Mouse (Mus musculus) forebrain, embryonic 14.5 days (tissue): ENCODE data around the gene Otop3. TPM values are rescaled to one million over a fixed set of nuclear protein-coding genes. Genes with fewer than 3 reads are reported as not detected.

ENCODE experiments used
- ATAC-seq: fragments of 200-750 bp; cut with Nextera tagmentation; 2 replicates; pipeline ENCODE4 v1.8.0; 2017; ENCODE audit warnings: mild to moderate bottlenecking, moderate library complexity
- DNase-seq: peaks from one replicate; pipeline ENCODE4 v3.0.0-alpha.2; 2015; ENCODE audit warnings: low spot score
- H3K27ac ChIP-seq: fragments of 300-500 bp; sonication (generic); 2 replicates; pipeline ENCODE4 v1.5.1; 2014; ENCODE audit warnings: low read depth, mild to moderate bottlenecking, control low read depth, low read length, moderate library complexity
- H3K27me3 ChIP-seq: fragments of 300-500 bp; sonication (generic); replicated peaks from 2 replicates; pipeline ENCODE4 v1.6.1; 2014; ENCODE audit warnings: low read length, control low read depth, mixed read lengths; ENCODE audit not compliant: control insufficient read depth, insufficient read depth
- H3K36me3 ChIP-seq: fragments of 300-500 bp; sonication (generic); 2 replicates; pipeline ENCODE4 v1.6.1; 2014; ENCODE audit warnings: low read length, control low read depth; ENCODE audit not compliant: control insufficient read depth, insufficient read depth
- H3K4me1 ChIP-seq: fragments of 300-500 bp; sonication (generic); 2 replicates; pipeline ENCODE4 v1.6.1; 2014; ENCODE audit warnings: antibody characterized with exemption, low read length, control low read depth; ENCODE audit not compliant: control insufficient read depth, insufficient read depth
- H3K4me2 ChIP-seq: fragments of 300-500 bp; sonication (generic); 2 replicates; pipeline ENCODE4 v1.6.1; 2014; ENCODE audit warnings: mild to moderate bottlenecking, control low read depth, low read length
- H3K4me3 ChIP-seq: fragments of 300-500 bp; sonication (generic); 2 replicates; pipeline ENCODE4 v1.5.1; 2014; ENCODE audit warnings: low read depth, low read length, control low read depth
- H3K9ac ChIP-seq: fragments of 300-500 bp; sonication (generic); 2 replicates; pipeline ENCODE4 v1.6.1; 2014; ENCODE audit warnings: mild to moderate bottlenecking, low read length, control low read depth, moderate library complexity
- H3K9me3 ChIP-seq: fragments of 300-500 bp; sonication (generic); replicated peaks from 2 replicates; pipeline ENCODE4 v1.6.1; 2016; ENCODE audit warnings: low read length, control low read depth, mixed read lengths; ENCODE audit not compliant: control insufficient read depth
- WGBS: fragments of 180-500 bp; shearing (Covaris S2); extraction: QIAGEN DNeasy Blood & Tissue Kit; methylation state at CpG from one replicate; pipeline ENCODE4 v1.1.7; 2014; 5-methylcytosine and 5-hydroxymethylcytosine counted together
- polyA plus RNA-seq: library from polyadenylated mRNA; unstranded; fragments of >200 nt; fragmentation: Nextera tagmentation; extraction: Ambion mirVana; gene quantifications from 2 replicates; pipeline ENCODE4 v1.2.1, GENCODE M21; 2014

Otop3 gene
- polyA plus RNA-seq, 1 experiment from 2014 or later: 0.06 TPM

- Histone ChIP-seq H3K9ac (peak overlapping the region; percentile 84), H3K36me3 (no peaks in the 10 kb centered on the region), H3K4me2 (peak overlapping the region; percentile 96), H3K27me3 (0 out of 2 replicates have a peak, but pooled peaks cover 4% of the 10 kb centered on the region), H3K27ac (0 out of 2 replicates have a peak overlapping the region, but pooled peaks have one; percentile 64), H3K9me3 (no peaks in the 10 kb centered on the region), H3K4me3 (peak overlapping the region; percentile 69), H3K4me1 (peaks cover 8% of the 10 kb centered on the region)
- WGBS: 46% methylated on average over 7 of the region's 7 CpGs
- no peak for DNase-seq
- ATAC-seq: no peak
These were observed 31.6 kb downstream of the Otop3 start for GRCm38 (mm10) chr11:115366039-115366705.

GRCm38 (mm10) chr11:115366706-115367394 is 32.3 kb downstream of the Otop3 start:
- WGBS: under 1% methylated on average over 27 of the region's 28 CpGs
- Histone ChIP-seq H3K27ac (peak overlapping the region; percentile 64), H3K36me3 (no peaks in the 10 kb centered on the region), H3K4me3 (peak overlapping the region; percentile 69), H3K9me3 (no peaks in the 10 kb centered on the region), H3K9ac (peak overlapping the region; percentile 84), H3K4me1 (peaks cover 8% of the 10 kb centered on the region), H3K27me3 (0 out of 2 replicates have a peak, but pooled peaks cover 4% of the 10 kb centered on the region), H3K4me2 (peak overlapping the region; percentile 96)
- peak; percentile 80 for ATAC-seq
- DNase-seq: peak; percentile 70

- ATAC-seq: peak; percentile 88
- H3K4me1 ChIP-seq: peaks cover 8% of the 10 kb centered on the region
- under 1% methylated on average over 38 of the region's 39 CpGs for WGBS
- 0 out of 2 replicates have a peak, but pooled peaks cover 4% of the 10 kb centered on the region for H3K27me3 ChIP-seq
- peak within 1 kb of the TSS; percentile 69 for H3K4me3 ChIP-seq
- DNase-seq: peak; percentile 86
- peak within 1 kb of the TSS; percentile 64 for H3K27ac ChIP-seq
- peak within 1 kb of the TSS; percentile 96 for H3K4me2 ChIP-seq
- H3K9me3 ChIP-seq: no peaks in the 10 kb centered on the region
- H3K9ac ChIP-seq: peak within 1 kb of the TSS; percentile 84
- H3K36me3 ChIP-seq: no peaks in the 10 kb centered on the region
These were observed 32.9 kb downstream of the Otop3 start, which contains the start of gene Hid1 for GRCm38 (mm10) chr11:115367395-115367944. Hid1 (minus strand) TSS chr11:115367756.

GRCm38 (mm10) chr11:115370368-115370767 is 35.8 kb downstream of the Otop3 start:
- H3K27me3 ChIP-seq: 0 out of 2 replicates have a peak, but pooled peaks cover 4% of the 10 kb centered on the region
- WGBS: 58% methylated on average over 7 of the region's 7 CpGs

GRCm38 (mm10) chr11:115371354-115371753 is 36.8 kb downstream of the Otop3 start:
- Histone ChIP-seq H3K9ac (no peak overlapping the region), H3K4me1 (peaks cover 6% of the 10 kb centered on the region), H3K4me3 (no peak overlapping the region), H3K27ac (no peak overlapping the region), H3K36me3 (no peaks in the 10 kb centered on the region), H3K4me2 (no peak overlapping the region), H3K9me3 (no peaks in the 10 kb centered on the region), H3K27me3 (0 out of 2 replicates have a peak, but pooled peaks cover 4% of the 10 kb centered on the region)
- DNase-seq: no peak
- ATAC-seq: no peak
- WGBS: 74% methylated on average over 8 of the region's 8 CpGs

More at GRCm38 (mm10) chr11:115370368-115370767, 35.8 kb downstream of the Otop3 start:
- Histone ChIP-seq H3K4me3 (no peak overlapping the region), H3K27ac (no peak overlapping the region), H3K9ac (no peak overlapping the region), H3K36me3 (no peaks in the 10 kb centered on the region), H3K4me1 (peaks cover 11% of the 10 kb centered on the region), H3K4me2 (no peak overlapping the region), H3K9me3 (no peaks in the 10 kb centered on the region)
- DNase-seq (no peak), ATAC-seq (no peak)

- peaks cover 3% of the 10 kb centered on the region; the same call in 1 of the 2 replicates for H3K4me1 ChIP-seq
- H3K36me3 ChIP-seq: no peaks in the 10 kb centered on the region
- no peak for ATAC-seq
- H3K27ac ChIP-seq: no peak overlapping the region
- H3K27me3 ChIP-seq: 0 out of 2 replicates have a peak, but pooled peaks cover 4% of the 10 kb centered on the region
- no peak overlapping the region for H3K4me2 ChIP-seq
- H3K9ac ChIP-seq: no peak overlapping the region
- no peaks in the 10 kb centered on the region for H3K9me3 ChIP-seq
- 72% methylated on average over 1 of the region's 1 CpGs for WGBS
- no peak overlapping the region for H3K4me3 ChIP-seq
- no peak for DNase-seq
These were observed 37.5 kb downstream of the Otop3 start for GRCm38 (mm10) chr11:115372015-115372414.

- no peak for DNase-seq
- no peak overlapping the region for H3K4me2 ChIP-seq
- H3K27me3 ChIP-seq: 0 out of 2 replicates have a peak, but pooled peaks cover 4% of the 10 kb centered on the region
- peaks cover 3% of the 10 kb centered on the region; the same call in 1 of the 2 replicates for H3K4me1 ChIP-seq
- H3K9me3 ChIP-seq: no peaks in the 10 kb centered on the region
- H3K9ac ChIP-seq: no peak overlapping the region
- 50% methylated on average over 2 of the region's 2 CpGs for WGBS
- no peak overlapping the region for H3K4me3 ChIP-seq
- H3K27ac ChIP-seq: no peak overlapping the region
- no peaks in the 10 kb centered on the region for H3K36me3 ChIP-seq
- no peak for ATAC-seq
These were observed 38.2 kb downstream of the Otop3 start for GRCm38 (mm10) chr11:115372737-115373136.

- Histone ChIP-seq H3K9me3 (0 out of 2 replicates have a peak, but pooled peaks cover 3% of the 10 kb centered on the region), H3K4me2 (peak overlapping the region; percentile 70), H3K27ac (0 out of 2 replicates have a peak overlapping the region, but pooled peaks have one; percentile 9), H3K4me1 (peaks cover 3% of the 10 kb centered on the region; the same call in 1 of the 2 replicates), H3K4me3 (peak overlapping the region; percentile 38), H3K27me3 (no peaks in the 10 kb centered on the region), H3K9ac (peak overlapping the region; percentile 67), H3K36me3 (no peaks in the 10 kb centered on the region)
- DNase-seq (peak; percentile 69), ATAC-seq (peak; percentile 77)
- 1% methylated on average over 30 of the region's 30 CpGs for WGBS
These were observed 39.5 kb downstream of the Otop3 start for GRCm38 (mm10) chr11:115373805-115374694.
